Mouse (Mus musculus): Measurements from ENCODE around the gene Tecr.
"Not testable (repeated sequence)": the region's sequence is repeated elsewhere in the genome, so short reads cannot be mapped to it uniquely, and the experiment has no call there.

GRCm38 (mm10) chr8:83595050-83595345 is 12.8 kb downstream of the Tecr start:
- TF ChIP-seq CTCF (IDR thresholded peaks at IDR 0.05; ENCODE audit: low read depth, low read length); TAL1 (conservative IDR thresholded peaks at IDR 0.05; ENCODE audit: low read depth, low read length); GATA1 (IDR thresholded peaks at IDR 0.05; ENCODE audit: borderline replicate concordance, low read length); POLR2AphosphoS5 (IDR thresholded peaks at IDR 0.05; ENCODE audit: insufficient replicate concordance, low read depth, low read length): not testable (repeated sequence)

Data from G1E (cell line).